Mouse (Mus musculus): ENCODE measurements around the gene Col5a3. TPM values are rescaled to one million over a fixed set of nuclear protein-coding genes. Genes with fewer than 3 reads are reported as not detected.

The Col5a3 gene
- polyA plus RNA-seq, 1 experiment from 2014 or later: 0.32 TPM

- no peak overlapping the region for H3K4me2 ChIP-seq (replicated peaks; ENCODE audit: low read depth, low read length)
- no peaks in the 10 kb centered on the region for H3K27me3 ChIP-seq (ENCODE audit: control insufficient read depth, insufficient read depth, low read length)
- H3K36me3 ChIP-seq (ENCODE audit: control insufficient read depth, insufficient read depth, low read length): no peaks in the 10 kb centered on the region
- no peak overlapping the region for H3K27ac ChIP-seq (ENCODE audit: low read depth, low read length)
- no peaks in the 10 kb centered on the region for H3K9me3 ChIP-seq (ENCODE audit: control insufficient read depth, low read length)
- H3K4me3 ChIP-seq (ENCODE audit: low read depth, low read length): no peak overlapping the region
- no peaks in the 10 kb centered on the region for H3K4me1 ChIP-seq (replicated peaks; ENCODE audit: control insufficient read depth, insufficient read depth, low read length)
- H3K9ac ChIP-seq (ENCODE audit: low read depth, low read length): no peak overlapping the region
- DNase-seq (ENCODE audit: low spot score) (no peak), ATAC-seq (ENCODE audit: low FRiP score) (no peak)
- WGBS: 74% methylated on average over 3 of the region's 3 CpGs
Observed at GRCm38 (mm10) chr9:20734692-20735091, 80.2 kb downstream of the Col5a3 start.

GRCm38 (mm10) chr9:20731797-20732196 is 83.1 kb downstream of the Col5a3 start:
- 63% methylated on average over 4 of the region's 4 CpGs for WGBS
- H3K27me3 ChIP-seq (ENCODE audit: control insufficient read depth, insufficient read depth, low read length): peaks cover 8% of the 10 kb centered on the region
- DNase-seq (ENCODE audit: low spot score): no peak
- H3K27ac ChIP-seq (ENCODE audit: low read depth, low read length): no peak overlapping the region
- H3K4me2 ChIP-seq (replicated peaks; ENCODE audit: low read depth, low read length): no peak overlapping the region
- ATAC-seq (ENCODE audit: low FRiP score): no peak
- H3K36me3 ChIP-seq (ENCODE audit: control insufficient read depth, insufficient read depth, low read length): no peaks in the 10 kb centered on the region
- H3K4me1 ChIP-seq (replicated peaks; ENCODE audit: control insufficient read depth, insufficient read depth, low read length): peaks cover 5% of the 10 kb centered on the region
- no peak overlapping the region for H3K4me3 ChIP-seq (ENCODE audit: low read depth, low read length)
- H3K9ac ChIP-seq (ENCODE audit: low read depth, low read length): no peak overlapping the region
- no peaks in the 10 kb centered on the region for H3K9me3 ChIP-seq (ENCODE audit: control insufficient read depth, low read length)

GRCm38 (mm10) chr9:20729451-20729850 is 85.4 kb downstream of the Col5a3 start:
- H3K9me3 ChIP-seq (ENCODE audit: control insufficient read depth, low read length): no peaks in the 10 kb centered on the region
- 62% methylated on average over 6 of the region's 6 CpGs for WGBS
- no peaks in the 10 kb centered on the region for H3K36me3 ChIP-seq (ENCODE audit: control insufficient read depth, insufficient read depth, low read length)
- no peak for ATAC-seq (ENCODE audit: low FRiP score)
- H3K9ac ChIP-seq (ENCODE audit: low read depth, low read length): no peak overlapping the region
- no peak overlapping the region for H3K27ac ChIP-seq (ENCODE audit: low read depth, low read length)
- no peak overlapping the region for H3K4me3 ChIP-seq (ENCODE audit: low read depth, low read length)
- DNase-seq (ENCODE audit: low spot score): no peak
- no peak overlapping the region for H3K4me2 ChIP-seq (replicated peaks; ENCODE audit: low read depth, low read length)
- H3K4me1 ChIP-seq (replicated peaks; ENCODE audit: control insufficient read depth, insufficient read depth, low read length): peaks cover 7% of the 10 kb centered on the region
- H3K27me3 ChIP-seq (ENCODE audit: control insufficient read depth, insufficient read depth, low read length): peaks cover 16% of the 10 kb centered on the region

- Histone ChIP-seq H3K4me2 (replicated peaks; ENCODE audit: low read depth, low read length) (peak overlapping the region; percentile 97), H3K4me3 (ENCODE audit: low read depth, low read length) (peak overlapping the region; percentile 57), H3K27ac (ENCODE audit: low read depth, low read length) (0 out of 2 replicates have a peak overlapping the region, but pooled peaks have one; percentile 13), H3K27me3 (ENCODE audit: control insufficient read depth, insufficient read depth, low read length) (peaks cover 16% of the 10 kb centered on the region), H3K36me3 (ENCODE audit: control insufficient read depth, insufficient read depth, low read length) (no peaks in the 10 kb centered on the region), H3K4me1 (replicated peaks; ENCODE audit: control insufficient read depth, insufficient read depth, low read length) (peaks cover 7% of the 10 kb centered on the region), H3K9ac (ENCODE audit: low read depth, low read length) (peak overlapping the region; percentile 62), H3K9me3 (ENCODE audit: control insufficient read depth, low read length) (no peaks in the 10 kb centered on the region)
- ATAC-seq (ENCODE audit: low FRiP score) (peak; percentile 78), DNase-seq (ENCODE audit: low spot score) (peak; percentile 83)
- under 1% methylated on average over 40 of the region's 46 CpGs for WGBS
Observed at GRCm38 (mm10) chr9:20727601-20728113, 87.2 kb downstream of the Col5a3 start.

GRCm38 (mm10) chr9:20726859-20727600 is 87.8 kb downstream of the Col5a3 start:
- Histone ChIP-seq H3K9me3 (ENCODE audit: control insufficient read depth, low read length) (no peaks in the 10 kb centered on the region), H3K27me3 (ENCODE audit: control insufficient read depth, insufficient read depth, low read length) (peaks cover 16% of the 10 kb centered on the region), H3K4me2 (replicated peaks; ENCODE audit: low read depth, low read length) (peak overlapping the region; percentile 97), H3K27ac (ENCODE audit: low read depth, low read length) (peak overlapping the region; percentile 13; the same call in 1 of the 2 replicates), H3K36me3 (ENCODE audit: control insufficient read depth, insufficient read depth, low read length) (no peaks in the 10 kb centered on the region), H3K4me1 (replicated peaks; ENCODE audit: control insufficient read depth, insufficient read depth, low read length) (peaks cover 7% of the 10 kb centered on the region), H3K4me3 (ENCODE audit: low read depth, low read length) (peak overlapping the region; percentile 57), H3K9ac (ENCODE audit: low read depth, low read length) (peak overlapping the region; percentile 62)
- under 1% methylated on average over 45 of the region's 54 CpGs for WGBS
- peak; percentile 74 for DNase-seq (ENCODE audit: low spot score)
- peak; percentile 63 for ATAC-seq (ENCODE audit: low FRiP score)

- ATAC-seq (ENCODE audit: low FRiP score): peak; percentile 31
- Histone ChIP-seq H3K4me1 (replicated peaks; ENCODE audit: control insufficient read depth, insufficient read depth, low read length) (peaks cover 7% of the 10 kb centered on the region), H3K9me3 (ENCODE audit: control insufficient read depth, low read length) (no peaks in the 10 kb centered on the region), H3K27ac (ENCODE audit: low read depth, low read length) (peak overlapping the region; percentile 36; the same call in 1 of the 2 replicates), H3K36me3 (ENCODE audit: control insufficient read depth, insufficient read depth, low read length) (no peaks in the 10 kb centered on the region), H3K9ac (ENCODE audit: low read depth, low read length) (peak overlapping the region; percentile 62), H3K27me3 (ENCODE audit: control insufficient read depth, insufficient read depth, low read length) (peaks cover 16% of the 10 kb centered on the region), H3K4me2 (replicated peaks; ENCODE audit: low read depth, low read length) (peak overlapping the region; percentile 97), H3K4me3 (ENCODE audit: low read depth, low read length) (peak overlapping the region; percentile 57)
- DNase-seq (ENCODE audit: low spot score): peak; percentile 52
- 2% methylated on average over 42 of the region's 42 CpGs for WGBS
Observed at GRCm38 (mm10) chr9:20726134-20726858, 88.6 kb downstream of the Col5a3 start.

- H3K27me3 ChIP-seq (ENCODE audit: control insufficient read depth, insufficient read depth, low read length): peaks cover 8% of the 10 kb centered on the region; the same call in 1 of the 2 replicates
Observed at GRCm38 (mm10) chr9:20721582-20721981, 93.3 kb downstream of the Col5a3 start.

More at GRCm38 (mm10) chr9:20721582-20721981, 93.3 kb downstream of the Col5a3 start:
- WGBS: 75% methylated on average over 2 of the region's 2 CpGs
- no peak overlapping the region for H3K27ac ChIP-seq (ENCODE audit: low read depth, low read length)
- no peaks in the 10 kb centered on the region for H3K9me3 ChIP-seq (ENCODE audit: control insufficient read depth, low read length)
- no peak for DNase-seq (ENCODE audit: low spot score)
- H3K4me1 ChIP-seq (replicated peaks; ENCODE audit: control insufficient read depth, insufficient read depth, low read length): peaks cover 3% of the 10 kb centered on the region; the same call in 1 of the 2 replicates
- H3K4me2 ChIP-seq (replicated peaks; ENCODE audit: low read depth, low read length): no peak overlapping the region
- ATAC-seq (ENCODE audit: low FRiP score): peak; percentile 44
- no peak overlapping the region for H3K9ac ChIP-seq (ENCODE audit: low read depth, low read length)
- H3K4me3 ChIP-seq (ENCODE audit: low read depth, low read length): no peak overlapping the region
- no peaks in the 10 kb centered on the region for H3K36me3 ChIP-seq (ENCODE audit: control insufficient read depth, insufficient read depth, low read length)

Data from hindbrain, embryonic 11.5 days (tissue).